Mouse (Mus musculus): ENCODE results near the gene Slc37a4. TPM values are rescaled to one million over a fixed set of nuclear protein-coding genes. Genes with fewer than 3 reads are reported as not detected.
"Not testable (repeated sequence)": the region's sequence is repeated elsewhere in the genome, so short reads cannot be mapped to it uniquely, and the experiment has no call there.

Slc37a4 gene
- polyA plus RNA-seq, 1 experiment from 2014 or later: 18.4 TPM

- ATAC-seq (ENCODE audit: low read depth) (no peak), DNase-seq (no peak)
- Histone ChIP-seq H3K27me3 (peaks cover 4% of the 10 kb centered on the region; the same call in 1 of the 2 replicates), H3K36me3 (no peaks in the 10 kb centered on the region), H3K9me3 (replicated peaks) (no peaks in the 10 kb centered on the region), H3K27ac (no peak within 1 kb of the TSS), H3K4me2 (no peak within 1 kb of the TSS), H3K4me1 (replicated peaks) (no peaks in the 10 kb centered on the region), H3K4me3 (replicated peaks) (no peak within 1 kb of the TSS), H3K9ac (no peak within 1 kb of the TSS)
- 55% methylated on average over 19 of the region's 19 CpGs for WGBS (ENCODE audit: insufficient replicate concordance)
Measured at GRCm38 (mm10) chr9:44440961-44441360, 44.3 kb downstream of the Slc37a4 start, which contains the start of gene Foxr1. Gene Foxr1 (minus strand): TSS chr9:44441136.

- H3K4me2 ChIP-seq; H3K4me3 ChIP-seq (replicated peaks); DNase-seq; ATAC-seq (ENCODE audit: low read depth); H3K27me3 ChIP-seq; H3K9ac ChIP-seq; H3K36me3 ChIP-seq; H3K4me1 ChIP-seq (replicated peaks); H3K27ac ChIP-seq; H3K9me3 ChIP-seq (replicated peaks): not testable (repeated sequence)
- WGBS (ENCODE audit: insufficient replicate concordance): 62% methylated on average over 7 of the region's 7 CpGs
Measured at GRCm38 (mm10) chr9:44444402-44445025, 47.9 kb downstream of the Slc37a4 start.

- Histone ChIP-seq H3K9me3 (replicated peaks) (no peaks in the 10 kb centered on the region), H3K4me1 (replicated peaks) (no peaks in the 10 kb centered on the region), H3K27me3 (peaks cover 29% of the 10 kb centered on the region), H3K36me3 (no peaks in the 10 kb centered on the region), H3K9ac (no peak overlapping the region), H3K4me3 (replicated peaks) (no peak overlapping the region), H3K4me2 (no peak overlapping the region), H3K27ac (no peak overlapping the region)
- DNase-seq (no peak), ATAC-seq (ENCODE audit: low read depth) (no peak)
Measured at GRCm38 (mm10) chr9:44450387-44450786, 53.7 kb downstream of the Slc37a4 start.

Small RNAs within 50 kb of the gene (microRNA-seq; reads per million reads assigned to microRNA genes)
- not detected for gene Mir7085

Other genes with a start within 250 kb of the Slc37a4 start
- gene Cbl, start 162.8 kb upstream of the Slc37a4 start, polyA plus RNA-seq (2015; fragmentation: Nextera tagmentation; extraction: Ambion mirVana): 5.7 and 7.2 TPM in 2 replicates
- not detected in 2 replicates for gene Ccdc153, start 156.2 kb upstream of the Slc37a4 start, polyA plus RNA-seq (2015; fragmentation: Nextera tagmentation; extraction: Ambion mirVana)
- gene Pdzd3, start 145.4 kb upstream of the Slc37a4 start, polyA plus RNA-seq (2015; fragmentation: Nextera tagmentation; extraction: Ambion mirVana): 0.06 and 0.24 TPM in 2 replicates
- 3.2 and 3.8 TPM in 2 replicates for gene Nlrx1, start 128.3 kb upstream of the Slc37a4 start, polyA plus RNA-seq (2015; fragmentation: Nextera tagmentation; extraction: Ambion mirVana)
- gene Abcg4, start 108.2 kb upstream of the Slc37a4 start, polyA plus RNA-seq (2015; fragmentation: Nextera tagmentation; extraction: Ambion mirVana): 11.1 and 13.0 TPM in 2 replicates
- gene Hinfp, start 91.2 kb upstream of the Slc37a4 start, polyA plus RNA-seq (2015; fragmentation: Nextera tagmentation; extraction: Ambion mirVana): 11.4 and 11.5 TPM in 2 replicates
- gene C2cd2l, start 76.6 kb upstream of the Slc37a4 start, polyA plus RNA-seq (2015; fragmentation: Nextera tagmentation; extraction: Ambion mirVana): 6.4 and 8.2 TPM in 2 replicates
- 20.7 and 23.0 TPM in 2 replicates for gene Dpagt1, start 70.8 kb upstream of the Slc37a4 start, polyA plus RNA-seq (2015; fragmentation: Nextera tagmentation; extraction: Ambion mirVana)
- gene H2afx, start 62.2 kb upstream of the Slc37a4 start, polyA plus RNA-seq (2015; fragmentation: Nextera tagmentation; extraction: Ambion mirVana): 208 and 210 TPM in 2 replicates
- 1,411 and 1,456 TPM in 2 replicates for gene Hmbs, start 52.6 kb upstream of the Slc37a4 start, polyA plus RNA-seq (2015; fragmentation: Nextera tagmentation; extraction: Ambion mirVana)
- 14.8 and 15.3 TPM in 2 replicates for gene Vps11, start 35.2 kb upstream of the Slc37a4 start, polyA plus RNA-seq (2015; fragmentation: Nextera tagmentation; extraction: Ambion mirVana)
- gene Hyou1, start 17.4 kb upstream of the Slc37a4 start, polyA plus RNA-seq (2015; fragmentation: Nextera tagmentation; extraction: Ambion mirVana): 15.8 and 19.0 TPM in 2 replicates
- gene Rps25, start 10.3 kb downstream of the Slc37a4 start, polyA plus RNA-seq (2015; fragmentation: Nextera tagmentation; extraction: Ambion mirVana): 1,487 and 1,590 TPM in 2 replicates
- 68.3 and 69.4 TPM in 2 replicates for gene Trappc4, start 10.7 kb downstream of the Slc37a4 start, polyA plus RNA-seq (2015; fragmentation: Nextera tagmentation; extraction: Ambion mirVana)
- 13.8 and 16.6 TPM in 2 replicates for gene Ccdc84, start 21.7 kb downstream of the Slc37a4 start, polyA plus RNA-seq (2015; fragmentation: Nextera tagmentation; extraction: Ambion mirVana)
- gene Foxr1, start 44.3 kb downstream of the Slc37a4 start, polyA plus RNA-seq (2015; fragmentation: Nextera tagmentation; extraction: Ambion mirVana): not detected in 2 replicates
- not detected in 2 replicates for gene Upk2, start 58.1 kb downstream of the Slc37a4 start, polyA plus RNA-seq (2015; fragmentation: Nextera tagmentation; extraction: Ambion mirVana)
- gene Bcl9l, start 86.0 kb downstream of the Slc37a4 start, polyA plus RNA-seq (2015; fragmentation: Nextera tagmentation; extraction: Ambion mirVana): 1.0 and 1.5 TPM in 2 replicates
- gene Cxcr5, start 165.0 kb downstream of the Slc37a4 start, polyA plus RNA-seq (2015; fragmentation: Nextera tagmentation; extraction: Ambion mirVana): 0.09 TPM in 1 of 2 replicates, not detected in the other
- 7.2 and 8.2 TPM in 2 replicates for gene Ddx6, start 208.0 kb downstream of the Slc37a4 start, polyA plus RNA-seq (2015; fragmentation: Nextera tagmentation; extraction: Ambion mirVana)